Mouse (Mus musculus): ENCODE data around the gene Zmym2. TPM values are rescaled to one million over a fixed set of nuclear protein-coding genes. Genes with fewer than 3 reads are reported as not detected.
"Not testable (repeated sequence)": the region's sequence is repeated elsewhere in the genome, so short reads cannot be mapped to it uniquely, and the experiment has no call there.

Zmym2 gene
- polyA plus RNA-seq, 1 experiment from 2014 or later, result 47.3 TPM

DNA sequence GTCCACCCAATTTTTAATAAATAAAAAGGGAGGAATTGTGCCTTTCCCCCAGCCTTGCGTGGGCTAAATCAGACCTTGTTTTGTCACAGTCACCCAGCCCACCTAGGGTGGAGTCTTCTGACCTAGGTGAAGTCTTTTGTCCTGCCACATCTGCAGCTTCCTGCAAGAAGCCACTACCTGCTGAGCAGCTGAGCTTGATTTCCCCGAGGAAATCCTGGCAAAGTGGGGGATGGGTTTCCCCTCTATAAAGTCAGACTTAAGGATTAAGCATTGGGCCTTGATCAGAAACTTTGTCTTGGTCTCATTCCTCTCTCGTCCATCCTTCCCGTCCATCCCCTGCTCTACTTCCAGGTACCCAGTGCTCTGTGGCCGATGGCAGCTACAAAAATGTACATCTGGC, 12.9 kb upstream of the Zmym2 start:
- Histone ChIP-seq H3K36me3 (ENCODE audit: control insufficient read depth, insufficient read depth, low read length) (no peaks in the 10 kb centered on the region), H3K9me3 (ENCODE audit: control insufficient read depth, low read depth, low read length) (no peaks in the 10 kb centered on the region), H3K4me3 (ENCODE audit: low read depth, low read length) (no peak overlapping the region), H3K4me1 (ENCODE audit: control insufficient read depth, insufficient read depth, low read length) (no peaks in the 10 kb centered on the region), H3K9ac (replicated peaks; ENCODE audit: low read depth, low read length) (no peak overlapping the region), H3K27me3 (ENCODE audit: control insufficient read depth, insufficient read depth, low read length) (no peaks in the 10 kb centered on the region), H3K27ac (ENCODE audit: low read length) (no peak overlapping the region), H3K4me2 (replicated peaks; ENCODE audit: low read depth, low read length) (no peak overlapping the region)
- no peak for ATAC-seq (ENCODE audit: insufficient number of reproducible peaks, insufficient read depth, low FRiP score, low read depth)
- 87% methylated on average over 5 of the region's 5 CpGs for WGBS

DNA sequence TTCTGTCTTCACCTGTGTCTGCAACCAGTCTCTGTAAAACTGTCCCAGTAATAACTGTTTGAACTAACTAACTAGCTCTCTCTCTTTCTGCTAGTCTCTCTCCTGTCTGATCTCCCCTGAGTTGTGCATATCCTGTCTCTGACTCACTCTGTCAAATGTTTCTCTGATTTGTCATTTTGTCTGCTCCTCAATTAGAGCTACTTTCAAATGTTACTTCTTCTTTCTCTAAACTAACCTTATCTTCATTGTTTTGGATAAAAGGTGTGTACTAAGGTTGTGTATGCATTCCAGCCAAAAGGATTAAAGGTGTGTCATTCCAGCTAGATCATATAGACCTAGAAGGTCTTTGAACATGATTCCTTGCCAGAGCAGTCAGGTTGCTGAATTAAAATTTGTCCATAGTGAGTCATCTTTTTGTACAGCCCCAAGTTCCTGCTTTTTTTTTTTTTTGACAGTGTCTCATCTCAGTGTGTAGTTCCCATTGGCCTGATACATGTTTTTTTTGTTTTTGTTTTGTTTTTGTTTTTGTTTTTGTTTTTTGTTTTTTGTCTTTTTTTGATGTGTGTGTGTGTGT, 10.8 kb upstream of the Zmym2 start:
- no peak overlapping the region for H3K4me3 ChIP-seq (ENCODE audit: low read depth, low read length)
- no peaks in the 10 kb centered on the region for H3K4me1 ChIP-seq (ENCODE audit: control insufficient read depth, insufficient read depth, low read length)
- H3K4me2 ChIP-seq (replicated peaks; ENCODE audit: low read depth, low read length), result no peak overlapping the region
- H3K9ac ChIP-seq (replicated peaks; ENCODE audit: low read depth, low read length), result no peak overlapping the region
- no peak for ATAC-seq (ENCODE audit: insufficient number of reproducible peaks, insufficient read depth, low FRiP score, low read depth)
- no peaks in the 10 kb centered on the region for H3K9me3 ChIP-seq (ENCODE audit: control insufficient read depth, low read depth, low read length)
- H3K27me3 ChIP-seq (ENCODE audit: control insufficient read depth, insufficient read depth, low read length), result no peaks in the 10 kb centered on the region
- H3K36me3 ChIP-seq (ENCODE audit: control insufficient read depth, insufficient read depth, low read length), result no peaks in the 10 kb centered on the region
- H3K27ac ChIP-seq (ENCODE audit: low read length), result no peak overlapping the region

DNA sequence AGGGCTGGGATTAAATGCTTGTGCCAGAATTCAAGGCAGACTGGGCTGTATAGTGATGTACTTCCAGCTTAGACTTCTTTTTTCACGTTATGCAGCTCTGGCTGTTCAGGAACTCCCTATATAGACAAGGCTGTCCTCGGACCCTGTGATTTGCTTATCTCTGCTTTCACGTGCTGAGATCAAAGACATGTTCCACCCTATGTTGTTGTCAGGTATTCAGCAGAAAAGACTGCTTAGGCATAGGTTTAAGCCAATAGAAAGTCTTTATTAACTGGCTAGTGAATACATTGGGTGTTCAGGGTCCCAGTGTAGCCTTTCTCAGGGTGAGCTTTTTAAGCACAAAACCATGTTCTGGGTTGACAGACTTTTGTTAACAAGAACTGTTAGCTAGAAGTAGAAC, 5.2 kb upstream of the Zmym2 start:
- no peak for ATAC-seq (ENCODE audit: insufficient number of reproducible peaks, insufficient read depth, low FRiP score, low read depth)
- no peaks in the 10 kb centered on the region for H3K36me3 ChIP-seq (ENCODE audit: control insufficient read depth, insufficient read depth, low read length)
- 52% methylated on average over 3 of the region's 3 CpGs for WGBS
- no peak overlapping the region for H3K4me3 ChIP-seq (ENCODE audit: low read depth, low read length)
- H3K4me1 ChIP-seq (ENCODE audit: control insufficient read depth, insufficient read depth, low read length), result no peaks in the 10 kb centered on the region
- H3K27ac ChIP-seq (ENCODE audit: low read length), result no peak overlapping the region
- peaks cover 6% of the 10 kb centered on the region; the same call in 1 of the 2 replicates for H3K9me3 ChIP-seq (ENCODE audit: control insufficient read depth, low read depth, low read length)
- H3K27me3 ChIP-seq (ENCODE audit: control insufficient read depth, insufficient read depth, low read length), result no peaks in the 10 kb centered on the region
- no peak overlapping the region for H3K4me2 ChIP-seq (replicated peaks; ENCODE audit: low read depth, low read length)
- no peak overlapping the region for H3K9ac ChIP-seq (replicated peaks; ENCODE audit: low read depth, low read length)

DNA sequence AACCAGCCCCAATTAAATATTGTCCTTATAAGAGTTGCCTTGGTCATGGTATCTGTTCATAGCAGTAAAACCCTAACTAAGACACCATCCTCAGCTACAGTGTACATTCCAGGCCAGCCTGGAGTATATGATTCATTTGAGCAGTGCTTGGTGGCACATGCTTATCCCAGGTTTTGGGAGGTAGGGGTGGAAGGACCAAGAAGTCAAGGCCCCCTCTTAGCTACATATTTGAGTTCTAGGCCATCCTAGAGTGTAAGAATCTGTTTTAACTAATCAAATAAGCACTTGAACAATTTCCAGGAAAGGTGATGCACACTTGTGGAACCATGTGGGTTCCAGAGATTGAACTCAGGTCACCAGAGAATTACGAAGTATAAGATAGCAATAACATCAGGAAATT, 3.0 kb upstream of the Zmym2 start:
- Histone ChIP-seq H3K9ac (replicated peaks; ENCODE audit: low read depth, low read length) (no peak overlapping the region), H3K9me3 (ENCODE audit: control insufficient read depth, low read depth, low read length) (peaks cover 6% of the 10 kb centered on the region; the same call in 1 of the 2 replicates), H3K27me3 (ENCODE audit: control insufficient read depth, insufficient read depth, low read length) (no peaks in the 10 kb centered on the region), H3K36me3 (ENCODE audit: control insufficient read depth, insufficient read depth, low read length) (no peaks in the 10 kb centered on the region), H3K27ac (ENCODE audit: low read length) (no peak overlapping the region), H3K4me2 (replicated peaks; ENCODE audit: low read depth, low read length) (no peak overlapping the region), H3K4me3 (ENCODE audit: low read depth, low read length) (no peak overlapping the region), H3K4me1 (ENCODE audit: control insufficient read depth, insufficient read depth, low read length) (peaks cover 4% of the 10 kb centered on the region; the same call in 1 of the 2 replicates)
- ATAC-seq (ENCODE audit: insufficient number of reproducible peaks, insufficient read depth, low FRiP score, low read depth), result no peak
- 96% methylated on average over 1 of the region's 1 CpGs for WGBS

- H3K27me3 ChIP-seq (ENCODE audit: control insufficient read depth, insufficient read depth, low read length), result no peaks in the 10 kb centered on the region
- no peak overlapping the region; the same call in 1 of the 2 replicates for H3K9ac ChIP-seq (replicated peaks; ENCODE audit: low read depth, low read length)
- peaks cover 4% of the 10 kb centered on the region; the same call in 1 of the 2 replicates for H3K36me3 ChIP-seq (ENCODE audit: control insufficient read depth, insufficient read depth, low read length)
- peaks cover 10% of the 10 kb centered on the region; the same call in 1 of the 2 replicates for H3K4me1 ChIP-seq (ENCODE audit: control insufficient read depth, insufficient read depth, low read length)
- ATAC-seq (ENCODE audit: insufficient number of reproducible peaks, insufficient read depth, low FRiP score, low read depth), result peak; percentile 8; the same call in 1 of the 2 replicates
- peaks cover 6% of the 10 kb centered on the region; the same call in 1 of the 2 replicates for H3K9me3 ChIP-seq (ENCODE audit: control insufficient read depth, low read depth, low read length)
- H3K4me2 ChIP-seq (replicated peaks; ENCODE audit: low read depth, low read length), result peak overlapping the region; percentile 51
- peak overlapping the region; percentile 93; the same call in 1 of the 2 replicates for H3K27ac ChIP-seq (ENCODE audit: low read length)
- WGBS, result 2% methylated on average over 32 of the region's 36 CpGs
- peak overlapping the region; percentile 41 for H3K4me3 ChIP-seq (ENCODE audit: low read depth, low read length)
Observed at GRCm38 (mm10) chr14:56885308-56885771, 1.1 kb upstream of the Zmym2 start.

- H3K27me3 ChIP-seq (ENCODE audit: control insufficient read depth, insufficient read depth, low read length); H3K9me3 ChIP-seq (ENCODE audit: control insufficient read depth, low read depth, low read length); H3K36me3 ChIP-seq (ENCODE audit: control insufficient read depth, insufficient read depth, low read length): not testable (repeated sequence)
- H3K4me2 ChIP-seq (replicated peaks; ENCODE audit: low read depth, low read length), result peak overlapping the region; percentile 51
- whole genome bisulfite sequencing, result 1% methylated on average over 13 of the region's 69 CpGs
- H3K4me1 ChIP-seq (ENCODE audit: control insufficient read depth, insufficient read depth, low read length), result peaks cover 10% of the 10 kb centered on the region; the same call in 1 of the 2 replicates
- H3K4me3 ChIP-seq (ENCODE audit: low read depth, low read length), result peak overlapping the region; percentile 41
- peak; percentile 98 for ATAC-seq (ENCODE audit: insufficient number of reproducible peaks, insufficient read depth, low FRiP score, low read depth)
- peak overlapping the region; percentile 40; the same call in 1 of the 2 replicates for H3K9ac ChIP-seq (replicated peaks; ENCODE audit: low read depth, low read length)
- H3K27ac ChIP-seq (ENCODE audit: low read length), result peak overlapping the region; percentile 93
Observed at GRCm38 (mm10) chr14:56885986-56886593, 363 bp upstream of the Zmym2 start.

- peak overlapping the region; percentile 99 for H3K27ac ChIP-seq (ENCODE audit: low read length)
- ATAC-seq (ENCODE audit: insufficient number of reproducible peaks, insufficient read depth, low FRiP score, low read depth), result no peak
- WGBS, result 0% methylated on average over 3 of the region's 3 CpGs
- H3K27me3 ChIP-seq (ENCODE audit: control insufficient read depth, insufficient read depth, low read length), result no peaks in the 10 kb centered on the region
- H3K9ac ChIP-seq (replicated peaks; ENCODE audit: low read depth, low read length), result peak overlapping the region; percentile 91
- H3K9me3 ChIP-seq (ENCODE audit: control insufficient read depth, low read depth, low read length), result peaks cover 6% of the 10 kb centered on the region; the same call in 1 of the 2 replicates
- H3K4me1 ChIP-seq (ENCODE audit: control insufficient read depth, insufficient read depth, low read length), result peaks cover 10% of the 10 kb centered on the region; the same call in 1 of the 2 replicates
- peak overlapping the region; percentile 70 for H3K4me2 ChIP-seq (replicated peaks; ENCODE audit: low read depth, low read length)
- H3K4me3 ChIP-seq (ENCODE audit: low read depth, low read length), result peak overlapping the region; percentile 65
- H3K36me3 ChIP-seq (ENCODE audit: control insufficient read depth, insufficient read depth, low read length), result peaks cover 4% of the 10 kb centered on the region; the same call in 1 of the 2 replicates
Observed at GRCm38 (mm10) chr14:56887514-56887880, 1.0 kb downstream of the Zmym2 start.

- no peak for ATAC-seq (ENCODE audit: insufficient number of reproducible peaks, insufficient read depth, low FRiP score, low read depth)
- H3K4me1 ChIP-seq (ENCODE audit: control insufficient read depth, insufficient read depth, low read length), result peaks cover 10% of the 10 kb centered on the region; the same call in 1 of the 2 replicates
- peak overlapping the region; percentile 65 for H3K4me3 ChIP-seq (ENCODE audit: low read depth, low read length)
- peak overlapping the region; percentile 70 for H3K4me2 ChIP-seq (replicated peaks; ENCODE audit: low read depth, low read length)
- WGBS, result under 1% methylated on average over 9 of the region's 9 CpGs
- peak overlapping the region; percentile 91 for H3K9ac ChIP-seq (replicated peaks; ENCODE audit: low read depth, low read length)
- H3K9me3 ChIP-seq (ENCODE audit: control insufficient read depth, low read depth, low read length), result peaks cover 6% of the 10 kb centered on the region; the same call in 1 of the 2 replicates
- H3K36me3 ChIP-seq (ENCODE audit: control insufficient read depth, insufficient read depth, low read length), result peaks cover 4% of the 10 kb centered on the region; the same call in 1 of the 2 replicates
- H3K27ac ChIP-seq (ENCODE audit: low read length), result peak overlapping the region; percentile 99
- no peaks in the 10 kb centered on the region for H3K27me3 ChIP-seq (ENCODE audit: control insufficient read depth, insufficient read depth, low read length)
Observed at GRCm38 (mm10) chr14:56887887-56888286, 1.4 kb downstream of the Zmym2 start.

All from stomach, embryonic 14.5 days (tissue).